Mouse (Mus musculus) embryonic fibroblast, embryonic 13.5 days (primary cell): ENCODE data around the gene Sacs. TPM values are rescaled to one million over a fixed set of nuclear protein-coding genes. Genes with fewer than 3 reads are reported as not detected.
"Not testable (repeated sequence)": the region's sequence is repeated elsewhere in the genome, so short reads cannot be mapped to it uniquely, and the experiment has no call there.

Source experiments
- H3K27ac ChIP-seq: 2 replicates; pipeline ENCODE4 v1.5.1; 2012; ENCODE audit warnings: low read length, control low read depth, inconsistent platforms; ENCODE audit not compliant: insufficient read depth
- H3K4me1 ChIP-seq: 2 replicates; pipeline ENCODE4 v1.6.1; 2011; ENCODE audit warnings: low read length; ENCODE audit not compliant: control insufficient read depth, insufficient read depth
- H3K4me3 ChIP-seq: 2 replicates; pipeline ENCODE4 v1.5.1; 2011; ENCODE audit warnings: mild to moderate bottlenecking, control low read depth, low read length; ENCODE audit not compliant: insufficient read depth
- CTCF ChIP-seq: IDR thresholded peaks from 2 replicates; pipeline ENCODE4 v1.5.1; 2011; ENCODE audit warnings: mild to moderate bottlenecking, control low read depth, low read length, moderate library complexity, borderline replicate concordance; ENCODE audit not compliant: insufficient read depth
- POLR2A ChIP-seq: IDR thresholded peaks from 2 replicates; pipeline ENCODE4 v1.6.1; 2011; ENCODE audit warnings: low read depth, mild to moderate bottlenecking, control low read depth, low read length, moderate library complexity
- polyA plus RNA-seq: library from polyadenylated mRNA; stranded (reverse); fragments of >200 nt; gene quantifications from 2 replicates; pipeline ENCODE4 v1.2.4, GENCODE M21; 2011; ENCODE audit warnings: low read depth; ENCODE audit not compliant: missing spikeins, insufficient read length

The Sacs gene
- polyA plus RNA-seq, result 18.3 and 30.1 TPM in 2 replicates

DNA sequence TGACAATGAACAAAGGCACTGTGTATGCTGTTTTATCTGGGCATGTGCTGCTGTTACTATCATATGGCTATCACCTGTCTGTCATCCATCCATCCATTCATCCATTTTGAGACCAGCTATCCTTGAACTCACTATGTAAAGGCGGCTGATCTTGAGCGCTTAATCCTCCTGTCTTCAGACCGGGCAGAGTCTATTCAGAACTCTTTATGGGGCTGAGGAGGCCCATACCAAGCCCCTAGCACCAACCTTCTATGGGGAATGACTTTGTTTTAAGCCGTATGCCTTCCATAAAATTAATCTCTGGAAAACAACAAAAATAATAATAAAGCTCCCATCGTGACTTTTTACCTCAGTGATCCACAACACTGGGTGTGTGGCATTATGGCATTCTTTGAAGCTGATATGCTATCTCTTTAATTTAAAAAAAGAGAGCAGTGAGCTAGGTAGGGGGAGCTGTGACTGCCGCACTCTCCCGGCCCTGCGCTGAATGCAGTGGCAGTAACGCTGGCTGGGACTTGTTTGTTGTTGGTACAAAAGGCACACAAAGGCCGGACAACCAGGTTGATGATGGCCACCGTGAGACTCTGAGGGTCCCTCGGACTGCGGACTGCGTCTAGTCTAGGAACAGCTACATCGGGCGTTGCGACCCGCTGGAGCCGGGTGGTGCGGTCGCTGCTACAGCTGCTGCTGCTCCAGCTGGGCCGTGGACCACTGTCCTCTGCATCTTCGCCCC is at the start of gene Sacs:
TSS of gene Sacs (plus strand) at position 464 of the 733 bp plus-strand sequence.
- Histone ChIP-seq H3K4me1 (peaks cover 4% of the 10 kb centered on the region; the same call in 1 of the 2 replicates), H3K4me3 (peak within 1 kb of the TSS; percentile 10; the same call in 1 of the 2 replicates), H3K27ac (no peak within 1 kb of the TSS)
- TF ChIP-seq POLR2A, result no peak
- TF ChIP-seq CTCF, result peak; percentile 23; the same call in 1 of the 2 replicates

DNA sequence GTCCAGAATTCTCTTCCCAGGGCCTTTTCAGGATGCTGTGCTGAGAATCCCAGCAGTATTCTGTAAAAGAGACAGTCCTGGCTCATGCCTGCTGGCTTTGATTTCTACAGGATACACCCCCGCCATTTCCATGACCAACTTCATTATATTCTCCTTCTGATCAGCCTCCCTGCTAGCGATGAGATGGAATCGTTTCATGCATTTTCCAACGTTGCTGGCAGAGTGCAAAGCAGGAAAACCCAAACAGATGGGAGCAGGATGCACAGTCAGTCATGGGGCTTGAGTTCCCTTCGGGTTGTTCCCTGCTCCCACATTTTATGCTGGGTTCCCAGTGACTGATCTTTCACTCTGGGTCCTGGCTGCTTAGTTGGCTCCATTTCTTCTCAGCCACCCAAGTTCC is 47.3 kb upstream of the Sacs start:
- H3K4me1 ChIP-seq, result no peaks in the 10 kb centered on the region
- H3K27ac ChIP-seq, result no peak overlapping the region
- no peak for TF ChIP-seq CTCF
- no peak for TF ChIP-seq POLR2A
- no peak overlapping the region for H3K4me3 ChIP-seq

DNA sequence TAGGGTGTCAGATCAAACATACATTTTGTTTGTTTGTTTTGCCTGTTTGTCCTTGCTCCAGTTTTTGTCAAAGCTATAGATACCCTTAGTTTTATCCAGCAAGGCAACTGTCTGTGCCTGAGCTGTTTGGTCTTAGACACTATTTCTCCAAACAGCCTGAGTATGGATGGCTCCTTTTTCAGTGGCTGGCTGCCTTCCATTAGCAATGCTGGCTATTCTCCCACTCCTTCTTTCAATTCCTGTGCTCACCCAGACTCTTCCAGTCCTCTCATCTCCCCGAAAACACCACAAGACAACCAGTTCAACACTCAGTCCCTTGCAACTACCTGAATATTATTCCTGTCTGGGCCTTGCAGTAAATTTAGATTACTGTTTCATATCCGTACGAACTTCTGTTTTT is 46.2 kb upstream of the Sacs start:
- H3K4me3 ChIP-seq, result no peak overlapping the region
- TF ChIP-seq POLR2A, result no peak
- no peaks in the 10 kb centered on the region for H3K4me1 ChIP-seq
- H3K27ac ChIP-seq, result no peak overlapping the region

DNA sequence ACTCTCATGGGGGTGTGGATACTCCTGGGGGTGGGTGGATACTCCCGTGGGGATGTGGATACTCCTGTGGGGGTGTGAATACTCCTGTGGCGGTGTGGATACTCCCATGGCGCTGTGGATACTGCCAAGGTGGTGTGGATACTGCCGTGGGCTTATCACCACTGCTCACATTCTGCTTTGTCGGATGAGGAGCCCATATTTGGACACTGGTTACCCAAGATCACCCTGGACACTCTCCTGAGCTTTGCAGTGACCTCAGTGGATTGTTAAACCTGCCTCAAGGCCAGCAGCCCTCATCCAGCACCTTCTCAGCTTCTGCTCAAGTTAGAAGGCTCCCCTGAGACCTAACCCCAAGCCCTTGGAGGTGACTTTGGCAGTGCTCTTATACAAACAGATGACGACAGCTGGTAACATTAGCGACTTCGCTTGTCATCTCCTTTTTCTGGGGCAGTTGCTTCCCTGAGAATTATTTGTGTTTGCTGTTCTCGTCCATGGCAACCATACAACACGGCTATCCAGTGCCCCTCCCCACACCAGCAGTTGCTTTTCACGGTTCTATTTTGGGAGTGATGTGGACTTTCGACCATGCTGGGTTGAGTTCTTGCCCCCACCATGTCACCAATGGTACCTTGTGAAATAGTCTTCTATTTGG is 40.2 kb upstream of the Sacs start:
- TF ChIP-seq POLR2A (no peak), CTCF (no peak)
- Histone ChIP-seq H3K27ac (no peak overlapping the region), H3K4me1 (no peaks in the 10 kb centered on the region), H3K4me3 (no peak overlapping the region)

DNA sequence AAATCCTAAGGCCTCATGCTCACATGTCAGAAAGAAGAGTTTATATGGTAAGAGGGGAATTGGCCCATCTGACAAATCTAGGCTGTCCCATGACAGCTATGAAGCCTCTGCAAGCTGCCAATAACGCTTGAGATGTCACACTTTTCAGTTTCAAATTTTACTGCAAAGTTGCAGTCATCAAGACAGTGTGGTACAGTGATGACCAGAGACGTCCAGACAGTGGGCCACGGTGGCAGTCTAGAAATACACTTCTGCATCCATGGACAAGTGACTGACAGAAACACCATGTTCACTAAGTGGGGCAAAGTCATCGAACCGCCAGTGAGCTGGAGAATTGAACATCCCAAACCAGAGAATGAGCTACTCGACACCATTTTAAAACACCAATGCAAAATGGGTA is 37.5 kb upstream of the Sacs start:
- TF ChIP-seq POLR2A, result no peak
- no peak for TF ChIP-seq CTCF
- no peak overlapping the region for H3K4me3 ChIP-seq
- no peaks in the 10 kb centered on the region for H3K4me1 ChIP-seq
- no peak overlapping the region for H3K27ac ChIP-seq

DNA sequence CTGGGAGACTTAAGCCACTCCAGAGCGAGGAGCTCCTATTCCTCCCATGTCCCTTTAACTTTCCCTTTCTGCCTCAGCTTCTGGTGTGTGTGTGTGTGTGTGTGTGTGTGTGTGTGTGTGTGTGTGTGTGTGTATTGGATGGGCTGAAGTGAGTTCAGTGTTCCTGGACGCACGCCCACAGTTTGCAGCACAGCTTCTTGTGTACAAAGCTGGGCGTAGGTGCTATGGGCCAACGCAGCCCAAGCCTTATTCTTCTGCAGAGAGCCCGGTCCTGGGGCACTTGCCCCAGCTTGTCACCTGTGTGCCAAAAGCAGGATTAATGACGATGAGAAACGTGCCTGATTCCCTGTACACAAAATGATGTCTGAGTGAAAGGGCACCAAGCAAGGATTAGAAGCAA is 31.9 kb upstream of the Sacs start:
- Histone ChIP-seq H3K27ac (no peak overlapping the region), H3K4me3 (no peak overlapping the region)
- TF ChIP-seq CTCF (no peak), POLR2A (no peak)

DNA sequence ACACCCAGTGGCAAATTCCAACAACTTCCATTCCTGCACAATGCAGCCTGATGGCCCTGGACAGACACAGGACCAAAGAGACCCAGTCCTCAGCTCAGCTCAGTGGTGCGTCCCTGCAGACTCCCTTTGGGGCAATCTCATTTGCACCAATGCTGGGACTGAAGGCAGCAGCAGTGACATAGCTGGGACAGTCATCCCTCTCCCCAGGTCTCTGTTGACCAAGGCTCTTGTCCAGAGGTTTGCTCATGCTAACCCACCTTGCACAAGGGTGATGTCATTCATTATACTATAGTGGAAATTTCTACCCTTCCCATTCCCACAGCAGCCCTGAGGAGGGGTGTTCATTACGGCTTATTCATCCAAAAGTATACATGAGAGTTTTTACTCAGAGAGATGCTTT is 29.6 kb upstream of the Sacs start:
- TF ChIP-seq POLR2A (no peak), CTCF (no peak)
- Histone ChIP-seq H3K4me3 (no peak overlapping the region), H3K27ac (no peak overlapping the region), H3K4me1 (no peaks in the 10 kb centered on the region)

More for the DNA sequence above, 31.9 kb upstream of the Sacs start:
- no peaks in the 10 kb centered on the region for H3K4me1 ChIP-seq

DNA sequence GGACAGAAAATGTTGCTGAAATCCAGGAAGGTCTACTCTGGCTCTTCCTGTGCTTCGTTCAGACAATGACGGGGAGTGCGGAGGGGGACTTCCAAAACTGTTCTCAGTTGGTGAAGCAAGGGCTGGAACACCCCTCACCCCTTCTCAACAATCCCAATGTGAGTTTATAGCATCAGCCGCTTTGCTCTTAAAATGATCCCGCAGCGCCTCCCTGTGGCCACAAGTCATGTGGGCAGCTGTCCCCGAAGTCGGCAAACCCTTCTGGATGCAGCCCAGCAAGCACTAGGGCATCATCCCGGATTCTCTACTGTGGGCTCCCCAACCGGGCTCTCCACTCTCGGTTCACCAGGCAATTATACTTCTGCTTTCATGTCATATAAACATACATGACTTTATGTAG is 25.9 kb upstream of the Sacs start:
- TF ChIP-seq POLR2A, result no peak
- TF ChIP-seq CTCF, result peak; percentile 80
- Histone ChIP-seq H3K4me1 (no peaks in the 10 kb centered on the region), H3K4me3 (no peak overlapping the region), H3K27ac (no peak overlapping the region)

DNA sequence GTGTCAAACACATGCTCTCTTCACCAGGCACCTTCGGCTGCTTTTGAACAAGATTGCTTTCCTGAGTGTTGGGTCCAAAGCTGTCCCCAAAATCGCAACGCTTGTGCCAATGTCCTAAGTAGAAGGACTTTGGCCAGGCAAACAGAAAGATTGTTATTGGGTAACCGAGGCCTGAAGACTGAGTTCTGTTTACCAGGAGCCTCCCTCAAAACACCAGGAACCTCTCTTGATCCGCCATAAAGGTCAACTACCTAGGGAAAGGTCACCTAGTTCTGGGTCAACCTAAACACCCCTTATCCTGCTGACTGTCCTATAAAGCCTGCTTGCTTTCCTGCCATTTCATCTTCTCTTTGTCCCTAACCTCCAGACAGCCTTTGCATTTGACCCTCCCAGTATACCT is 13.5 kb upstream of the Sacs start:
- Histone ChIP-seq H3K27ac (no peak overlapping the region), H3K4me3 (no peak overlapping the region), H3K4me1 (no peaks in the 10 kb centered on the region)
- TF ChIP-seq POLR2A (no peak), CTCF (no peak)

DNA sequence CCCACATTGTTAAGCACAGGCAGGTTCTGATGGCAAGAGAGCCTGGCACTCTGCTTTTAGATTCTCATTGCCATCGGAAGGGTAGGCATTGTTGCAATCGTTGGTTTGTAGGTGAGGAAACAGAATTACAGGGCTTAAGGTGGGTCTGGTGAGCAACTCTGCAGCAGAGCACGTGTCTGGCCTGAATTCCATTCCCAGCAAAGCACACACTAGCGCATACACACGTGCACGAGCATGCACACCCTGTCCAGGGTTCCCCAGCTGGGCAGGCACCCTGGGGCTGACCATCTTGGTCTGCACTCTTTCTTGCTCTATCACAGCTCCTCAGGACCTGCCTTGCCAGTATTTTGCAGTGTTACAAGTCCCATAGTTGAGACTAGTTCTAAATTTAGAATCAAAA is 13.1 kb upstream of the Sacs start:
- H3K4me1 ChIP-seq, result no peaks in the 10 kb centered on the region
- no peak overlapping the region for H3K27ac ChIP-seq
- no peak for TF ChIP-seq CTCF
- TF ChIP-seq POLR2A, result no peak
- no peak overlapping the region for H3K4me3 ChIP-seq

DNA sequence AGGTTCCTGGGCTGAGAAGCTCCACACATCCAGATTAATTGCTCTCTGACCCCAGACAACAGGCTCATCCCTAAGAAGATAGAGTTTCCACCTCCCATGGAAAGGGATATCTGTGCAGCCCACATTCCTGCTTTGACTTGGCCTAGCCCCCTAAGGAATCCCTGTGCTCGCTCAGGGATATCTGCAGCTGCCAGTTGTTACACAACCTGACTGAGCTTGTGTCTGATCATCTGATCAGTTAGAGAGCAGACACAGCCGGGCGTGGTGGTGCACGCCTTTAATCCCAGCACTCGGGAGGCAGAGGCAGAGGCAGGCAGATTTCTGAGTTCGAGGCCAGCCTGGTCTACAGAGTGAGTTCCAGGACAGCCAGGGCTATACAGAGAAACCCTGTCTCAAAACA is 10.9 kb upstream of the Sacs start:
- not testable (repeated sequence) for H3K4me1 ChIP-seq

More for the DNA sequence above, 10.9 kb upstream of the Sacs start:
- not testable (repeated sequence) for H3K4me3 ChIP-seq, H3K27ac ChIP-seq
